Mouse (Mus musculus) forebrain, embryonic 10.5 days (tissue): Measurements from ENCODE around the gene Hps4. TPM values are rescaled to one million over a fixed set of nuclear protein-coding genes. Genes with fewer than 3 reads are reported as not detected.

Source experiments
- DNase-seq: peaks from one replicate; pipeline ENCODE4 v3.0.0-alpha.2; 2017; ENCODE audit warnings: low spot score; ENCODE audit errors: extremely low spot score
- H3K27ac ChIP-seq: fragments of 300-500 bp; sonication (generic); 2 replicates; pipeline ENCODE4 v1.5.1; 2016; ENCODE audit warnings: mild to moderate bottlenecking
- H3K27me3 ChIP-seq: fragments of 300-500 bp; sonication (generic); 2 replicates; pipeline ENCODE4 v1.6.1; 2016; ENCODE audit warnings: mild to moderate bottlenecking; ENCODE audit not compliant: poor library complexity, severe bottlenecking
- H3K36me3 ChIP-seq: fragments of 300-500 bp; sonication (generic); replicated peaks from 2 replicates; pipeline ENCODE4 v1.6.1; 2016; ENCODE audit warnings: mild to moderate bottlenecking, moderate library complexity
- H3K4me1 ChIP-seq: fragments of 300-500 bp; sonication (generic); 2 replicates; pipeline ENCODE4 v1.6.1; 2016
- H3K4me3 ChIP-seq: fragments of 300-500 bp; sonication (generic); 2 replicates; pipeline ENCODE4 v1.5.1; 2016; ENCODE audit warnings: mild to moderate bottlenecking, moderate library complexity
- H3K9me3 ChIP-seq: fragments of 300-500 bp; sonication (generic); 2 replicates; pipeline ENCODE4 v1.6.1; 2016; ENCODE audit warnings: mild to moderate bottlenecking, moderate library complexity
- WGBS: fragments of 180-500 bp; shearing (Covaris S2); methylation state at CpG from one replicate; pipeline ENCODE4 v1.1.7; 2016; 5-methylcytosine and 5-hydroxymethylcytosine counted together
- polyA plus RNA-seq: library from polyadenylated mRNA; unstranded; fragments of >200 nt; fragmentation: Nextera tagmentation; extraction: Ambion mirVana; gene quantifications from 2 replicates; pipeline ENCODE4 v1.2.1, GENCODE M21; 2016

The Hps4 gene
- polyA plus RNA-seq, 1 experiment from 2014 or later = 33.6 TPM

DNA sequence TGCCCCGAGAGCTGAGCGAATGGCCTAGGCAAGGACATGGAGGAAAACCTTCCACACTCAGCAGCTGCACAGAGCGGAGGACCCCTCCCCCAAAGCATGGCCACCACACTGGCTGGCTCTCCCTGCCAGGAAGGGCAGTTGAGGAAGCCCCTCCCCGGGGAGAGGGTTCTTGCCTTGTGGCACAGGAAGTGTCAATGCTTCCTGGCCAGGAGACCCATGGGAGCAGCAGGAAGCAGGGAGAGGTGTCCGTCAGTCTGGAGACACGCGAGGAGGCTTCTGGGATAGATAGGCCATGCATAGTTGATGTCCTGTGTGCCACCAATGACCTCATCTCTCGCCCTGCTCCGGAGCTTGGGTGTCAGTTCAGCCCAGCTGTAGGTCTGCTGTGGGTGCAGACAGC lies 13.4 kb downstream of the Hps4 start:
- peaks cover 86% of the 10 kb centered on the region for H3K36me3 ChIP-seq

DNA sequence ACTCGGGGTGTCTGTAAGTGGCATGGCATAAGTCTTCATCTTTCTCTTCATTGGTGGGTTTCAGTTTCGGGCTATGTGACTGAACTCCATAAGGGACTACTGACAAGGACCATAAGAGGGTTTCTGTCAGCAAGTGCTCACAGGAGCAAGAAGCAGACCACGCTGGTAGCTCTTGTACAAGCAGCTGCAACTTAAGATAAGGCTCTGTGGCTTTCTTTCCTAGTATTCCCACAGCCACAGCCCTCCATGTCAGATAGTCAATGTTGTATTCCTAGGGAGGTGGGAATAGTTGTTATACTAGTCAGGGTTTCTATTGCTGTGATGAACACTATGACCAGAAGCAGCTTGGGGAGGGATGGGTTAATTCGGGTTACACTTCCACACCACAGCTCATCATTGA lies 16.6 kb downstream of the Hps4 start:
- DNase-seq = no peak
- Histone ChIP-seq H3K27me3 (no peaks in the 10 kb centered on the region), H3K9me3 (no peaks in the 10 kb centered on the region), H3K36me3 (peaks cover 85% of the 10 kb centered on the region), H3K27ac (peak overlapping the region; percentile 26; the same call in 1 of the 2 replicates), H3K4me1 (no peaks in the 10 kb centered on the region), H3K4me3 (no peak overlapping the region)
- WGBS = 91% methylated on average over 4 of the region's 4 CpGs

More for the DNA sequence above, 13.4 kb downstream of the Hps4 start:
- H3K27me3 ChIP-seq = no peaks in the 10 kb centered on the region
- H3K9me3 ChIP-seq = no peaks in the 10 kb centered on the region
- no peaks in the 10 kb centered on the region for H3K4me1 ChIP-seq
- DNase-seq = no peak
- 89% methylated on average over 9 of the region's 9 CpGs for WGBS
- H3K4me3 ChIP-seq = no peak overlapping the region
- no peak overlapping the region for H3K27ac ChIP-seq

DNA sequence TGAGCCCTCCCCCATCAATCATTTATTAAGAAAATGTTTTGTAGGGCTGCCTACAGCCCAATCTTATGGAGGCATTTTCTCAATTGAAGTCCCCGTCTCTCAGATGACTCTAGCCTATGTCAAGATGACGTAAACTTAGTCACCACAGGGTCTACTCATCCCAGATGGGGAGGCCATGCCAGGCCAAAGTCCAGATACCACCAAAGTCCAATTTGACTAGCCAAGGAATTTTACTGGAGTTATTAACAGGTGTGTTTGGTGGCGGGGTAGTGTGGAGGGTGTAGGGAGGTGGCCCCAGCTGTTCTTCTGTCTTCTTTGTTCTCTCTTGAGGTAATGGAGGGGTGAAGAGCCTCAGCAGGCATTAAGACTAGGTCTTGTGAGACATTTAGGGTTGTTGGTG lies 17.2 kb downstream of the Hps4 start:
- Histone ChIP-seq H3K36me3 (peaks cover 85% of the 10 kb centered on the region), H3K27me3 (no peaks in the 10 kb centered on the region), H3K9me3 (no peaks in the 10 kb centered on the region), H3K4me1 (no peaks in the 10 kb centered on the region), H3K27ac (no peak overlapping the region), H3K4me3 (no peak overlapping the region)
- no peak for DNase-seq
- WGBS = 96% methylated on average over 3 of the region's 3 CpGs

DNA sequence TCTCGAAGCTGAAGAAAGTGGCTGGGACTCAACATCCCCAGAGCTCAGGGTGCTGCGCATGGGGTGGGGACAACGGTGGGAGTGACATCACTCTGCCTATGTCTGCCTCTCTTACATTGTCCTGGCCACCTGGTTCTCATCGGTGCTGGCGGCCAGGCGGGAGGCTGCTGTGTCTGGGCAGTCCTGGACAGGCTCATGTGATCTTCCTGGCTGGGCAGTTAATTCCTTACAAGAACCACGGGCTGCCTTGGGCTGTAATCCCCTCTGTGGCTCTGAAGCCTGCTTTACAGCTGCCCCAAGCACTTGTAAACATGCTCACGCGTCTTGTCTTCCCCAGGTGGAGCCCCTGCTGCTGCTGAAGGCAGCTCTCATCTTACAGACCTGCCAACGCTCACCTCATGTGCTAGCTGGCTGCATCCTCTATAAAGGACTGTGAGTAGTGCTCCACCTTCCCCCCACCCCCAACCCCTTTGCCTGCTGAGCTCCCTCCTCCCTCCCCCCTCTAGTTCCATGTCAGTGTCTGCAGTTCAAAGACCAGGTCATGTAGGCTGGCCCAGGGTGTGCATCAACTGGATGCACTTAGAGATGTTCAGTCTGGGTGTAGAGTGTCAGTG lies 21.4 kb downstream of the Hps4 start:
- no peaks in the 10 kb centered on the region for H3K4me1 ChIP-seq
- no peaks in the 10 kb centered on the region for H3K27me3 ChIP-seq
- DNase-seq = no peak
- H3K36me3 ChIP-seq = peaks cover 82% of the 10 kb centered on the region
- H3K27ac ChIP-seq = no peak overlapping the region
- WGBS = 67% methylated on average over 10 of the region's 10 CpGs
- H3K9me3 ChIP-seq = no peaks in the 10 kb centered on the region
- no peak overlapping the region for H3K4me3 ChIP-seq

DNA sequence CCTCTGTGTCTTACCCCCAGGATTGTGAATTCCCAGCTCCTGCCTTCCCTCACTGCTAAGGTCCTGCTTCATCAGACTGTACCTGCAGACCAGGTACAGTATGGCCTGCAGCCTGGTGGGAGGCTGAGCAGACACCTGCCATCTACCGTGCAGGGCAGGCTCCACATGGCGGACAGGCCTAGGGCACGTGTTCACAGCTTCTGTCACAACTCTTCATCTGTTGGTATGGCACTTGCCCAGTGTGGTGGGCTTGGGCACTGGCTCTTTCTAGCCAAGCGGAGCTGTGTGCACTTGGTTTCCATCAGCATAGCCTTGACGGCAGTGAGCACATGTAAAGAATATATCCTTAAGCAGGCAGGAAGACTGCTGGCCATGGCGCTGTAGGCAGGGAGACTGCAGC lies 24.0 kb downstream of the Hps4 start:
- 95% methylated on average over 6 of the region's 6 CpGs for WGBS
- Histone ChIP-seq H3K27me3 (no peaks in the 10 kb centered on the region), H3K27ac (no peak overlapping the region), H3K4me3 (no peak overlapping the region), H3K9me3 (no peaks in the 10 kb centered on the region), H3K4me1 (peaks cover 23% of the 10 kb centered on the region), H3K36me3 (peaks cover 93% of the 10 kb centered on the region)
- DNase-seq = no peak

DNA sequence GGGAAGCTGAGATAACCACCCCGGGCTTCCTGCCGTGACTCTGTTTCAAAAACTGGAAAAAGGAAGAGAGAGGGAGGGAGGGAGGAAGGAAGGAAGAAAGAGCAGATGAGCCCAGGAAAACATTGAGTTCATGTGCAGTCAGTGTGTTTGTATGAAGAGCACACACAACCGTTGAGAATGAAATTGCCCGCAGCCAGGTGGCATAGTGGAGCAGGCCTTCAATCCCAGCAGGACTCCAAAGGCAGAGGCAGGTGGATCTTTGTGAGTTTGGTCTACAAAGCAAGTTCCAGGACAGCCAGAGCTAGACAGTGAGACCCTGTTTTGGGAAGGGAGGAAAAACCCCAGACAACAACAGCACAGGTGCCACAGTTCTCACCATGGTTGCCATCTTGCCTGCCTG lies 24.5 kb downstream of the Hps4 start:
- Histone ChIP-seq H3K4me3 (no peak overlapping the region), H3K27ac (no peak overlapping the region), H3K9me3 (no peaks in the 10 kb centered on the region), H3K27me3 (no peaks in the 10 kb centered on the region), H3K4me1 (peaks cover 28% of the 10 kb centered on the region), H3K36me3 (peaks cover 93% of the 10 kb centered on the region)
- WGBS = 92% methylated on average over 4 of the region's 4 CpGs
- no peak for DNase-seq

DNA sequence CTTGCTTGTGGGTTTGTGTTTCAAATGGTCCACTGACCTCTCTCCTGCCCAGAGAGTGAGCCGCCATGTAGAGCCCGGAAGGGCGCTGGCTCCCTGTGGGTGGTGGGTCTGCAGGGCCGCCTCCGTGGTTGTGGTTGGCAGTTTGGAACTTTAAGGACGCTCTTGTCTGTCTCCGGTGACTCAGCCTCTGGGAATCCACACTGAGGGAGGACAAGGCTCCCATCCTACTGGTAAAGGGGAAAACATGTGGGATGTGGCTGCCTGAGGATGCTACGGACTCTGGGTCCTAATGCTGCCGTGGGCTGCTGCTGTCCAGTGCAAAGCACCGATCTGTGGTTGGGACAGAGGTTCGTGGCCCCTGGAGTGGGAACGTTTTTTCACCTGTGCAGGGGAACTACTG lies 25.0 kb downstream of the Hps4 start:
- H3K36me3 ChIP-seq = peaks cover 93% of the 10 kb centered on the region

DNA sequence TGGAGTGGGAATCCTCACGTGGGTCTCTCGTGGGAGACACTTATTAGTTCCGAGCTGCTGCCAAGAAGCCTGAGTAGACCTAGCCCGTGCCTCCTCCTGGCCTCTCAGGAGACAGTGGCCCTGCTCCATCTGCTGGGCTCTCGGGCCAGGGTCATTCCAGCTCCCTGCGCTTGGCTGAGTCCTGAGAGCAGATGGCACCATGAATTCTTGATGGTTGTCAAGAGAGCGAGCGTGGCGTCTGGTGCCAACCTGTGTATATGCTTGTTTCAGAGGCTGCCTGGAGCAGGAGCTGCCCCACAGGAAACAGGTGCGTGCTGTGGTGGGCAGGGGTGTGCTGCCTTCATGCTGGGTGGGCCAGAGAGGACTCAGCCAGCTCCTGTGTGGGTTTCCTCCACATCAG lies 25.8 kb downstream of the Hps4 start:
- no peaks in the 10 kb centered on the region for H3K27me3 ChIP-seq
- 92% methylated on average over 10 of the region's 10 CpGs for WGBS
- H3K36me3 ChIP-seq = peaks cover 93% of the 10 kb centered on the region
- H3K4me3 ChIP-seq = no peak overlapping the region
- no peak for DNase-seq
- H3K9me3 ChIP-seq = no peaks in the 10 kb centered on the region
- H3K27ac ChIP-seq = peak overlapping the region; percentile 51; the same call in 1 of the 2 replicates
- peaks cover 37% of the 10 kb centered on the region for H3K4me1 ChIP-seq

More for the DNA sequence above, 25.0 kb downstream of the Hps4 start:
- H3K4me1 ChIP-seq = peaks cover 34% of the 10 kb centered on the region
- H3K27ac ChIP-seq = no peak overlapping the region
- 90% methylated on average over 12 of the region's 12 CpGs for WGBS
- no peaks in the 10 kb centered on the region for H3K9me3 ChIP-seq
- no peak for DNase-seq
- H3K4me3 ChIP-seq = no peak overlapping the region
- no peaks in the 10 kb centered on the region for H3K27me3 ChIP-seq

DNA sequence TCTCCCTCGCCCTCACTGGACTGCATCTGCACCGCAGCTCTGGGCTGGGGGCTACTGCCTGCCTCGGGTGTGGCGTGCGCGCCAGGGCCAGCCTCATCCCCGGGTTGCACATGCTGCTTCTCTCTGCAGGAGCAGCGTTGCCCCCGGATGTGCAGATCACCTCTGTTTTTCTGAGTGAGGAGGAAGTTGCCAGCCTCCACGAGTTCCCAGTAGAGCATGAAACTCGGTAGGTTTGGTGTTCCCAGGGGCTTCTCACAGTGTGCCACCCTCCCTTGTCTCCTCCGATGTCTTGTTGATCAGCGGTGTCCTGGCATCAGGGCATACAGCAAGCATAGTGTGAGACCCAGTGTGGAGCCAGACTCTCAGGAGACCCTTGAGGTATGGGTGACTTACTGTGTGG lies 26.4 kb downstream of the Hps4 start:
- DNase-seq = no peak
- H3K36me3 ChIP-seq = peaks cover 93% of the 10 kb centered on the region
- H3K9me3 ChIP-seq = no peaks in the 10 kb centered on the region
- H3K4me1 ChIP-seq = peaks cover 37% of the 10 kb centered on the region
- WGBS = 90% methylated on average over 13 of the region's 13 CpGs
- no peaks in the 10 kb centered on the region for H3K27me3 ChIP-seq
- H3K4me3 ChIP-seq = no peak overlapping the region
- H3K27ac ChIP-seq = peak overlapping the region; percentile 51

DNA sequence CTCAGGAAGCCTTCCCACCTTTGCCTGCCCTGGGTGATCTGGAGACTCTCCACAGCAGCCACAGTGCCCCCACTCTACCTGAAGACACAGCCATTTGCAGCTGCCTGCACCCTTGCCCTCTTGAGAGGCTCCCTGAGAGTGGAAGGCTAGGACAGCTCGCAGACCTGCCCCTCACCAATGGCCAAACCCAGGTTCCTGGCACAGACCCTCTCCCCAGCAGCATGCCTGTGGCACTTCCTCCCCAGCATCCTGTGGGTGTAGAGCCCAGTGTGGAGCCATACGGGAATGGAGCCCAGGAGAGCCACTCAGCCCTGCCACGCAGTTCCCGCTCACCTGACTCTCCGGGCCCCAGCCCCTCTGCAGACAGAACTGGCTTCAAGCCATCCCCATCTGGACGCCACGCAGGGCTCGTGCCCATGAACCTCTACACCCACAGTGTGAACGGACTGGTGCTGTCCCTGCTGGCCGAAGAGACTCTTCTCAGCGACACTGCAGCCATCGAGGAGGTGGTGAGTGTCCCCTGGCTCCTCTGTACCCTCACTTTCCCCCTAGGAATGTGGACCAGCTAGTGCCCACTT lies 27.4 kb downstream of the Hps4 start:
- 93% methylated on average over 12 of the region's 12 CpGs for WGBS
- Histone ChIP-seq H3K27me3 (no peaks in the 10 kb centered on the region), H3K4me1 (peaks cover 37% of the 10 kb centered on the region), H3K4me3 (no peak overlapping the region), H3K36me3 (peaks cover 93% of the 10 kb centered on the region), H3K9me3 (no peaks in the 10 kb centered on the region), H3K27ac (peak overlapping the region; percentile 51; the same call in 1 of the 2 replicates)
- DNase-seq = no peak

DNA sequence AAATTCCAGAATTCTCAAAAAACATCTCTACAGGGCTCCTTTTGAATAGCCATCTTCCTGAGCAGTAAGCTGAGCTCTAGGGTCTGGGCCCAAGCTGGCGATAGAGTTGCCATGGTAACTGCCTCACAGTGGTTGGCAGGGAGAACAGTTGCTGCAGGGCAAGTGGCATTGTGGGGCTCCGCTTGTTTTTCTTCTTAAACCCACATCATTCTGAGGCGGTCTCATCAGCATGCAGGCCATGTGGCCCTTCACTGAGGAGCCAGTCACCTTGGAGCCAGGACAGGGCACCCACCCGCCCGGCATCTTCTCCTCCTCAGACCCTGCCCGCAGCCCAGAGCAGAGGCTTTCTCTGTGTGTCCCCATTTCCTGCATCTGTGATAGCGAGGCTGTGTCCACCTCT lies 29.1 kb downstream of the Hps4 start:
- peaks cover 37% of the 10 kb centered on the region for H3K4me1 ChIP-seq
- peak; percentile 62 for DNase-seq
- H3K4me3 ChIP-seq = peak overlapping the region; percentile 9; the same call in 1 of the 2 replicates
- H3K9me3 ChIP-seq = no peaks in the 10 kb centered on the region
- H3K27me3 ChIP-seq = no peaks in the 10 kb centered on the region
- WGBS = 47% methylated on average over 7 of the region's 7 CpGs
- peak overlapping the region; percentile 82 for H3K27ac ChIP-seq
- H3K36me3 ChIP-seq = peaks cover 94% of the 10 kb centered on the region

DNA sequence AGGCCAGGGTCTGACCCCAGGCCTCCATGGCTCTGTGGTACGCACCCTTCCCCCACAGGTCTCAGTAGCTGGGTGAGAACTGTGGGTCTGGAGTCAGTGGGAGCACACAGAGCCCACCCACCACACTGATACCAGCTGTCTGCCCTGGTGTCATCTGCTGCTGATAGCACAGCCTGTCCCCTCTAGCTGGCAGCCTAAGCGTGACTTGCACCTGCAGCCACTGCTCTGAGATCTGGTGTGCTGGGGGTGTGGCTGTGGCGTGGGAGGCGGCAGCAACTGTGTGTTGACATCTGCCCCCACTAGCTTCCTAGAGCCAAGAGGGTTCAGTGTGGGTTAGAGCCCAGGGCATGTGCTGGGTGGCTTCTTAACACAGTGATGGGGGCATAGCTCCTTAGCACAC lies 33.2 kb downstream of the Hps4 start:
- H3K4me3 ChIP-seq = no peak overlapping the region
- no peaks in the 10 kb centered on the region for H3K27me3 ChIP-seq
- no peaks in the 10 kb centered on the region for H3K9me3 ChIP-seq
- DNase-seq = no peak
- H3K36me3 ChIP-seq = peaks cover 82% of the 10 kb centered on the region
- H3K27ac ChIP-seq = no peak overlapping the region
- peaks cover 22% of the 10 kb centered on the region for H3K4me1 ChIP-seq
- whole genome bisulfite sequencing = 96% methylated on average over 4 of the region's 4 CpGs

DNA sequence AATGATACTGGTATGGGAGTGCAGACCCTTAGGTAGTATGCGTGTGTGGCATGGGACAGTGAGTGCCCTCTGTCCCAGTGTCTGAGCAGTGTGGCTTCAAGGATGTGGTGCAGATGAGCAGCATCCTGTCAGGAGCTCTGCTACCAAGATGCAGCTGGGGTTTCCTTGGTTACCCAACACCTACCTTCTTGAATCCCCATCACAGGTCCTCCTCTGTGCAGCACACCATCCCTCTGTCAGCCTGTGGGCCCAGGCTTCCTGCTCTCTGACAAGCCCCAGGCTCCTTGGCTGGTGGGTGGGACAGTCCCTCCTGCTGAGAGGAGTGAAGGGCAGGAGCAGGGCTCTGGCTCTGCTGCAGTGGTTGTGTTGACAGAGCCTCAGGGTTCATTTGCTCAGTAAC lies 34.5 kb downstream of the Hps4 start:
- Histone ChIP-seq H3K4me3 (no peak overlapping the region), H3K9me3 (no peaks in the 10 kb centered on the region), H3K4me1 (peaks cover 16% of the 10 kb centered on the region), H3K36me3 (peaks cover 74% of the 10 kb centered on the region), H3K27ac (no peak overlapping the region), H3K27me3 (no peaks in the 10 kb centered on the region)
- WGBS = 96% methylated on average over 1 of the region's 1 CpGs
- DNase-seq = no peak
